Mouse (Mus musculus) liver, adult 2 months (tissue): ENCODE data around the gene Jup. TPM values are rescaled to one million over a fixed set of nuclear protein-coding genes. Genes with fewer than 3 reads are reported as not detected.

Experiments used
- DNase-seq: peaks from one replicate; pipeline ENCODE4 v3.0.0-alpha.2; 2011; ENCODE audit warnings: low read depth, low spot score; ENCODE audit errors: extremely low read depth
- H3K27ac ChIP-seq: fragments of 200-500 bp; replicated peaks from 2 replicates; pipeline ENCODE4 v1.5.1; 2012; ENCODE audit warnings: low read depth, mild to moderate bottlenecking, control low read depth, inconsistent platforms, low read length; ENCODE audit not compliant: insufficient read depth
- H3K27me3 ChIP-seq: fragments of 200-500 bp; 2 replicates; pipeline ENCODE4 v1.6.1; 2012; ENCODE audit warnings: mild to moderate bottlenecking, moderate library complexity, low read length, inconsistent platforms; ENCODE audit not compliant: control insufficient read depth, insufficient read depth
- H3K36me3 ChIP-seq: fragments of 200-500 bp; 2 replicates; pipeline ENCODE4 v1.6.1; 2012; ENCODE audit warnings: low read length, inconsistent platforms; ENCODE audit not compliant: control insufficient read depth, insufficient read depth
- H3K4me1 ChIP-seq: fragments of 200-500 bp; 2 replicates; pipeline ENCODE4 v1.6.1; 2011; ENCODE audit warnings: low read length; ENCODE audit not compliant: control insufficient read depth, insufficient read depth
- H3K4me3 ChIP-seq: fragments of 200-500 bp; 2 replicates; pipeline ENCODE4 v1.5.1; 2011; ENCODE audit warnings: low read depth, mild to moderate bottlenecking, control low read depth, low read length, moderate library complexity; ENCODE audit not compliant: insufficient read depth
- H3K79me2 ChIP-seq: fragments of 200-500 bp; 2 replicates; pipeline ENCODE4 v1.6.1; 2012; ENCODE audit warnings: inconsistent platforms, mild to moderate bottlenecking, low read length, moderate library complexity; ENCODE audit not compliant: control insufficient read depth, insufficient read depth
- H3K9ac ChIP-seq: fragments of 200-500 bp; 2 replicates; pipeline ENCODE4 v1.6.1; 2012; ENCODE audit warnings: low read depth, mild to moderate bottlenecking, control low read depth, inconsistent platforms, low read length
- CTCF ChIP-seq: fragments of 200-500 bp; IDR thresholded peaks from 2 replicates; pipeline ENCODE4 v1.5.1; 2011; ENCODE audit warnings: low read depth, low read length, control low read depth
- POLR2A ChIP-seq: fragments of 200-500 bp; IDR thresholded peaks from 2 replicates; pipeline ENCODE4 v1.6.1; 2011; ENCODE audit warnings: low read length, control low read depth; ENCODE audit not compliant: insufficient read depth; ENCODE audit errors: extremely low read depth
- WGBS: fragments of 180-500 bp; shearing (Covaris S2); methylation state at CpG from one replicate; pipeline ENCODE4 v1.1.7; 2018; 5-methylcytosine and 5-hydroxymethylcytosine counted together
- polyA plus RNA-seq: library from polyadenylated mRNA; depleted of rRNA; stranded (reverse); fragments of >200 nt; gene quantifications from 2 replicates; pipeline ENCODE4 v1.2.3, GENCODE M21; 2012
- total RNA-seq: library from RNA; depleted of rRNA; stranded (reverse); fragments of >200 nt; gene quantifications from 2 replicates; pipeline ENCODE4 v1.2.3, GENCODE M21; 2014

Jup gene
- total and polyA plus RNA-seq, 2 experiments: 18.3 to 69.5 TPM

DNA sequence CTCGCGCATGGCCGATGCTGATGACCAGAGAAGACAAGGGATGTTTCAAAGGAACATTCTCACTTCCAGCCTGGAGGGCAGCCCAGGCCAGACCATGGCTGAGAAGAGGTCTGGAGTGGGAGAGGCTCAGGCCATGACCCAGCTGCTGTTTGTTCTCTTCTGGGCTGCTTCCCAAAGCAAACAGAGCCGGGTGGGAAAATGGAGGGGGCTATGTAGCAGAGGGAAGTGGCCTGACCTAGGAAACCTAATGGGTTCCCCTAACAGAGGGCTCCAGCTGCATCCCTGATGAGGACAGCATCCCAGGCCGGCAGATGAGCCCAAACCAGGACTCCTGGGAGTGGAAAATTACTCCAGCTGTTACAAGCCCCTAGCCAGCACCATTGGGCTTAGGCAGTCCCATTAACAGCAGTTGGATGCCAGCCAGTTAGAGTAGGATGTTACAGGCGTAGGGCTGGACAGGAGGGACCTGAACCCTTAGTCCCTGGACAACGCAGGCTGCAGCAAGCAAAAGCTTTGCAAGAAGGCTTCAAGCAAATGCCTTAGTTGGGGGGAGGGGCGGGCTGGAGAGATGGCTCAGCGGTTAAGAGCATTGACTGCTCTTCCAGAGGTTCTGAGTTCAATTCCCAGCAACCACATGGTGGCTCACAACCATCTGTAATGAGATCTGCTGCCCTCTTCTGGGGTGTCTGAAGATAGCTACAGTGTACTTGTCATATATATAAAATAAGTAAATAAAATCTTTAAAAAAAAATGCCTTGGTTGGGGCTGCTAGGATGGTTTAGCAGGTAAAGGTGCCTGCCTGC is 6.3 kb downstream of the Jup start:
- Histone ChIP-seq H3K4me3 (no peak overlapping the region), H3K27ac (peak overlapping the region; percentile 25), H3K36me3 (no peaks in the 10 kb centered on the region), H3K79me2 (peaks cover 44% of the 10 kb centered on the region), H3K9ac (no peak overlapping the region), H3K4me1 (peaks cover 49% of the 10 kb centered on the region), H3K27me3 (no peaks in the 10 kb centered on the region)
- TF ChIP-seq CTCF: no peak
- TF ChIP-seq POLR2A: no peak
- WGBS: 7% methylated on average over 9 of the region's 9 CpGs
- peak; percentile 85 for DNase-seq

DNA sequence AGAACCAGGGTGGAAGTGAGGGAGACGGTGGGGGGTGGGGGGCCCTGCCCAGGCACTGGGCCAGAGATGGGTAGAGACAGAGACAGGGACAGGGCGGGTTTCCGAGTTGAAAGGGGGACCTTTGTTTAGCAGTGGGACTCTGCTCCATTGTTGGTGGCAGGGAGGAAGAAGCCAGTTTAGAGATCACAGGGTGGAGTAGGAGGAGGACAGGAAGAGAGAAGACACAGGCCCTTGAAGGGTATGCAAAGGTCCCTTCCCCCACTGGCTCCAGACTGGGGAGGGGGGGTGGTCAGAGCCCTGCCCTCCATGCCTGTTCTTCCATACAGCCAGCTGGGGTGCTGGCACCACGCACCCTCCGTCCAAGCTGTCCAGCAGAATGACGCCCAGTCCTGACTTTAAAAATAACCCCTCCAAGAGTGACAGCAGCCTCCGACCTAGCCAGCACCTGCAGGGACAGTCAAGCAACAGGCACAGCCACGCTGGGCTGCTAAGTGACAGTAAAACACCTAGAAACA is 7.6 kb downstream of the Jup start:
- Histone ChIP-seq H3K79me2 (peaks cover 40% of the 10 kb centered on the region), H3K36me3 (peaks cover 8% of the 10 kb centered on the region; the same call in 1 of the 2 replicates), H3K9ac (peak overlapping the region; percentile 12; the same call in 1 of the 2 replicates), H3K27ac (peak overlapping the region; percentile 21; the same call in 1 of the 2 replicates), H3K27me3 (no peaks in the 10 kb centered on the region), H3K4me1 (peaks cover 39% of the 10 kb centered on the region), H3K4me3 (no peak overlapping the region)
- no peak for DNase-seq
- WGBS: 58% methylated on average over 8 of the region's 8 CpGs
- TF ChIP-seq POLR2A: no peak
- no peak for TF ChIP-seq CTCF

GRCm38 (mm10) chr11:100388588-100388987 is 9.0 kb downstream of the Jup start:
- Histone ChIP-seq H3K4me3 (no peak overlapping the region), H3K4me1 (peaks cover 32% of the 10 kb centered on the region), H3K27ac (peak overlapping the region; percentile 24), H3K79me2 (peaks cover 29% of the 10 kb centered on the region), H3K27me3 (no peaks in the 10 kb centered on the region), H3K36me3 (peaks cover 13% of the 10 kb centered on the region; the same call in 1 of the 2 replicates), H3K9ac (no peak overlapping the region)
- no peak for TF ChIP-seq CTCF
- 3% methylated on average over 6 of the region's 6 CpGs for WGBS
- peak; percentile 82 for DNase-seq

DNA sequence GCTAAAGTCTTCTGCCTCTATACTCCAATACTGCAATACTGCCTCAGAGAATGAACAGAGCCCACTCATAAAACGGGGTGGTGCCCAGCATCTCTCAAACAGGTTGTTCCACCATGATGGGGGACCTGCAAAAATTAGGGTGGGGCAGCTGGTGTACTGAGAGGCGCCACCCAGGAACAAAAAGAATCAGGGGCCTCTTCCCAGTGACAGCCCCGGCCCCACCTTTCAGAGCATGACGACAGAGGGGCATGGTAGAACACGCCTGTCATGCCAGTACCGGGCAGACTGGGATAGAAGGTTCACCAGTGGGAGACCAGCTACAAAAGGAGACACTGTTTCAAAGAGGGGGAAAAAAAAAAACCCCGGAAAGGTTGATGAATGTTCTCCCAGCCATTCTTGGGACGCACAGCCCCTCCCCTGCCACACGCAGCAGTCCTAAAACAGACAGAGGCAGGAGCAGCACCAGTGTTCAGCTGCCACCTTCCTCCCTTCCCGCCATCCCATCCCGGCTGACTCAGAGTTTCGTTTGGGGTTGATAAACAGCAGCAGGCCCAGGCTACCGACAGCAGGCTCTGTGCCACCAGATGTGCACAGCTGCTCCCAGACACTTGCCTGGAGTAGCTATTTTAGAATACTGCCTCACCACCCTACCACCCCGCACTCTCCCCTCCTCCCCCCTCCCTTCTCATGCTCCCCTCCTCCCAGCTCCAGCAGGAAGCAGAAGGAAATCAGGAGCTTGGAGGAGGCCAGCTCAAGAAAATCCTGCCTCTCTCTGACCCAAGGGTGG is 9.8 kb downstream of the Jup start:
- Histone ChIP-seq H3K9ac (no peak overlapping the region), H3K79me2 (peaks cover 25% of the 10 kb centered on the region), H3K4me1 (peaks cover 28% of the 10 kb centered on the region), H3K27me3 (no peaks in the 10 kb centered on the region), H3K27ac (no peak overlapping the region), H3K36me3 (peaks cover 13% of the 10 kb centered on the region; the same call in 1 of the 2 replicates), H3K4me3 (no peak overlapping the region)
- TF ChIP-seq POLR2A: no peak
- no peak for TF ChIP-seq CTCF
- WGBS: 66% methylated on average over 14 of the region's 14 CpGs
- DNase-seq: peak; percentile 28

- no peak overlapping the region for H3K9ac ChIP-seq
- H3K4me3 ChIP-seq: no peak overlapping the region
- peaks cover 14% of the 10 kb centered on the region; the same call in 1 of the 2 replicates for H3K36me3 ChIP-seq
- no peak for TF ChIP-seq POLR2A
- TF ChIP-seq CTCF: no peak
- H3K79me2 ChIP-seq: peaks cover 25% of the 10 kb centered on the region
- no peak for DNase-seq
- H3K27me3 ChIP-seq: no peaks in the 10 kb centered on the region
- H3K27ac ChIP-seq: no peak overlapping the region
- H3K4me1 ChIP-seq: peaks cover 22% of the 10 kb centered on the region
- WGBS: 96% methylated on average over 6 of the region's 6 CpGs
Observed at GRCm38 (mm10) chr11:100387111-100387510, 10.5 kb downstream of the Jup start.
